Mouse (Mus musculus) heart, embryonic 13.5 days (tissue): Measurements from ENCODE around the gene Thrsp. TPM values are rescaled to one million over a fixed set of nuclear protein-coding genes. Genes with fewer than 3 reads are reported as not detected.

Experiments
- ATAC-seq: fragments of 200-750 bp; cut with Nextera tagmentation; 2 replicates; pipeline ENCODE4 v1.8.0; 2017; ENCODE audit warnings: moderate TSS enrichment; ENCODE audit not compliant: insufficient number of reproducible peaks, low FRiP score, low TSS enrichment; ENCODE audit errors: extremely low read depth
- H3K27ac ChIP-seq: fragments of 300-500 bp; sonication (generic); replicated peaks from 2 replicates; pipeline ENCODE4 v1.5.1; 2015; ENCODE audit warnings: moderate library complexity, mild to moderate bottlenecking, inconsistent platforms
- H3K27me3 ChIP-seq: fragments of 300-500 bp; sonication (generic); replicated peaks from 2 replicates; pipeline ENCODE4 v1.6.1; 2015; ENCODE audit warnings: mild to moderate bottlenecking, inconsistent platforms
- H3K36me3 ChIP-seq: fragments of 300-500 bp; sonication (generic); 2 replicates; pipeline ENCODE4 v1.6.1; 2015; ENCODE audit warnings: mild to moderate bottlenecking, inconsistent platforms
- H3K4me1 ChIP-seq: fragments of 300-500 bp; sonication (generic); 2 replicates; pipeline ENCODE4 v1.6.1; 2015; ENCODE audit warnings: inconsistent platforms
- H3K4me2 ChIP-seq: fragments of 300-500 bp; sonication (generic); 2 replicates; pipeline ENCODE4 v1.6.1; 2015; ENCODE audit warnings: inconsistent platforms, mild to moderate bottlenecking, moderate library complexity
- H3K4me3 ChIP-seq: fragments of 300-500 bp; sonication (generic); 2 replicates; pipeline ENCODE4 v1.5.1; 2015; ENCODE audit warnings: moderate library complexity, mild to moderate bottlenecking, inconsistent platforms
- H3K9ac ChIP-seq: fragments of 300-500 bp; sonication (generic); 2 replicates; pipeline ENCODE4 v1.6.1; 2015; ENCODE audit warnings: inconsistent platforms, mild to moderate bottlenecking, moderate library complexity
- H3K9me3 ChIP-seq: fragments of 300-500 bp; sonication (generic); 2 replicates; pipeline ENCODE4 v1.6.1; 2016; ENCODE audit warnings: inconsistent platforms
- WGBS: fragments of 180-500 bp; shearing (Covaris S2); methylation state at CpG from one replicate; pipeline ENCODE4 v1.1.7; 2015; ENCODE audit warnings: mixed read lengths; 5-methylcytosine and 5-hydroxymethylcytosine counted together
- polyA plus RNA-seq: library from polyadenylated mRNA; unstranded; fragments of >200 nt; fragmentation: Nextera tagmentation; extraction: Ambion mirVana; gene quantifications from 2 replicates; pipeline ENCODE4 v1.2.1, GENCODE M21; 2015

The Thrsp gene
- polyA plus RNA-seq, 1 experiment from 2014 or later = 1.0 TPM

DNA sequence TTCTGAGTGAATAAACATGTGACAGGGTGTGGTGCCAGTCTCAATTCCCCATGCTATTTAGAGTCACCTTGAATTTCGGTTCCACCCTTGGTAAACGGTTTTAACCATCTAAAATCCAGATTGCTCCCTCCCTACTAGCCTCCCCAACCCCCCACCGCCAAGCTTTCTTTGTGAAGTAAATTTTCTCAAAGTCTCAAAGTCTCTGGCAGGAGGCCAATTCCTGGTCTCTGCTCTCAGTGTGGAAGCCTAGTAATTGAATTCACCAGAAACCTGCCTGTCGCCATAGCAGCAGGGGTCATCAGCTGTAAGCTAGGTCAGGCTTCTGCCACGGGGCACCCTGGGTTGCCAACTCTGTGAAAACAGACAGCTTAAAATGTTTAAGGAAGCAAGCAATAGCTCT is 12.2 kb upstream of the Thrsp start:
- H3K9ac ChIP-seq = peak overlapping the region; percentile 26; the same call in 1 of the 2 replicates
- no peaks in the 10 kb centered on the region for H3K9me3 ChIP-seq
- ATAC-seq = no peak
- H3K4me2 ChIP-seq = peak overlapping the region; percentile 12; the same call in 1 of the 2 replicates
- H3K4me3 ChIP-seq = no peak overlapping the region
- H3K27ac ChIP-seq = 0 out of 2 replicates have a peak overlapping the region, but pooled peaks have one; percentile 10
- H3K4me1 ChIP-seq = peaks cover 10% of the 10 kb centered on the region
- H3K36me3 ChIP-seq = no peaks in the 10 kb centered on the region
- no peaks in the 10 kb centered on the region for H3K27me3 ChIP-seq
- WGBS = 5% methylated on average over 5 of the region's 5 CpGs

DNA sequence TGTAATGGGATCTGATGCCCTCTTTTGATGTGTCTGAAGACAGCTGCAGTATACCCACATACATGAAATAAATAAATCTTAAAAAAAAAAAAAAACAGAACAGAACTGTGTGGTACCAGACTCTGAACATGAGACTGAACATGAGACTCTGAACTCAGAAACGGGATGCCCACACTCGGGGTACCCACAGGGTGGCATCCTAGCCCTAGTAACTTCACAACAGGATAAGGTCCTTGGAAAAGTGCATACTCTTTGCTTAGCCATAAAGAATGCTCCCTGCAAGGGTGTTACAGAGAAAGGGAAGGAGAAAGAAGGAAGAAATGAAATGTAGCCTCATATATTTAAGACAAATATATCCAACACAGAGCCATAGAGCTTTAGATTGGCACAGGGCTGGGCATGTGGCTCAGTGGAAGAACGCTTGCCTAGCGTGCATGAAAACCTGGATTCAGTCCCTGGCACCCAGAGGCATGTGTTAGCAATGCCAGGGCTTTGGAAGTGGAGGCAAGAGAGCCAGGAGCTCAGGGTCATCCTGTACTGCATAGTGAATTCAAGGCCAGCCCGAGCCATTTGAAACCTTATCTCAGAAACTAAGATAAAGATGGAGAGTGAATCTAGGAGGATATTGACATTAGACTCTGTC is 10.4 kb upstream of the Thrsp start:
- Histone ChIP-seq H3K36me3 (no peaks in the 10 kb centered on the region), H3K4me1 (peaks cover 10% of the 10 kb centered on the region), H3K9ac (no peak overlapping the region), H3K27me3 (no peaks in the 10 kb centered on the region), H3K4me2 (no peak overlapping the region), H3K27ac (no peak overlapping the region), H3K9me3 (no peaks in the 10 kb centered on the region), H3K4me3 (no peak overlapping the region)
- no peak for ATAC-seq
- 68% methylated on average over 5 of the region's 5 CpGs for WGBS

DNA sequence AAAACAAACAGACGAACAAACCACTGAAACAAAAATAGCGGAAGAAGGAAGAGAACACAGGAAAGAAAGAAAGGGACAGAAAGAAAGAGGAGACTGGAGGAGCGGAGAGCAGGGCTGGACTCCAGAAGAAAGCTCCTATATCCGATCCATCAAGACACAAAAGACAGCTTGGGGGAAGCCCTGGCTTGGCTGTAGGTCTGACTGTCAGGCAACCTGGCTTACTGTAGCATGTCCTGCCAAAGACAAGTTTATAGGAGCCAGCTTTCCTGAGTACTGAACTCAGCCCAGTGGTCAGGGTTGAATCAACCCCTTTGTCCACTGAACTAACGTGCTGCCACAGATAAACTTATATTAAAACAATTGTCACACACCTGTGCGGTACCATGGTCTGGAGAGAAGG is 9.8 kb upstream of the Thrsp start:
- Histone ChIP-seq H3K9ac (no peak overlapping the region), H3K27ac (no peak overlapping the region), H3K4me3 (no peak overlapping the region), H3K36me3 (no peaks in the 10 kb centered on the region), H3K4me2 (no peak overlapping the region), H3K4me1 (peaks cover 10% of the 10 kb centered on the region), H3K27me3 (no peaks in the 10 kb centered on the region), H3K9me3 (no peaks in the 10 kb centered on the region)
- WGBS = 76% methylated on average over 6 of the region's 6 CpGs
- no peak for ATAC-seq

DNA sequence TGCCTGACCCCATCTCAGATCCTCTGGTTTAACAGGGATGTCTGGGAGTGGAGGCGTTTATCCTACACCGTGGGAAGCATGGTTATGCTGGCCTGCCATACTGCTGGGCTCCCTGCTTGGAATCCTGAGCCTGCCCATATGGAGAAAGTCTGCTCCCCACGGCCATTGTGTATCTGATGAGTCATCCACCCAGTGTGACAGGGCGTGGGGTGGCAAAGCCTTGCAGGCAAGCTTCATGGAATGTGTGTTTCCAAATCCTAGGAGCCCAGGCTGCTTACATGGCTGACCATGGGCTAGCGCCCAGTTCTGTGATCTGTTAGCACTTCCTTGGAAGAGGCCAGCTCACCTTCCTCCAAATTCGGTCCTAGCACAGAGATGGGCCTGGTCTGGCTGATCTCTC is 9.0 kb upstream of the Thrsp start:
- H3K36me3 ChIP-seq = no peaks in the 10 kb centered on the region
- no peak overlapping the region for H3K4me2 ChIP-seq
- no peaks in the 10 kb centered on the region for H3K27me3 ChIP-seq
- no peak overlapping the region for H3K4me3 ChIP-seq
- H3K27ac ChIP-seq = no peak overlapping the region
- 56% methylated on average over 6 of the region's 6 CpGs for WGBS
- no peaks in the 10 kb centered on the region for H3K9me3 ChIP-seq
- no peak for ATAC-seq
- no peak overlapping the region for H3K9ac ChIP-seq
- peaks cover 10% of the 10 kb centered on the region for H3K4me1 ChIP-seq

DNA sequence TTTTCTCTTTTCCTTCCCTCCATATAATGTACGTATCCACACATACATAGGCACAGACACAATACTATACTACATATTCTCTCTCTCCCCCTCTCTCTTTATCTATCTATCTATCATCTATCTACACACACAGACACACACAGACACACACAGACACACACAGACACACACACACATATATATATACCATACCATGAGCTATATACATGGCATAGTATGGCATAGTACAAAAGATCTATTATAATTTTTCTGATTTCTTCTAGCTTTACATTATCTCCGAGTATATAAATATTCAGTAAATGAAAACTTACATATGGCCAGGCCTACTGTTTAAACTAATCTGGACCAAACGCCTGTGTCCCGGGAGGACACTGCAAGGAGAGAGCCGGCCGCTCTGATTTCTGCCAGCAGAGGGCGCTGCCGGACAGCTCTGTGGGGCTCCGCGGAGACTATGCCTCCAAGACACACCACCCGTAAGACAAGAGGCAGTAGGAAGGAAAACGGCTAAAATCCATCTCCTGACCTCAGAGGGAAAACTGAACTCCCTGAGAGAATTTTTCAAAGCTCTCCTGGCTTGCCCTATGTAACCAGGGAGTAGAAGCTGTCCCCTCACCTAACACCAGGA is 7.2 kb upstream of the Thrsp start:
- Histone ChIP-seq H3K27me3 (no peaks in the 10 kb centered on the region), H3K9ac (peak overlapping the region; percentile 44; the same call in 1 of the 2 replicates), H3K27ac (no peak overlapping the region), H3K4me1 (peaks cover 12% of the 10 kb centered on the region), H3K4me2 (no peak overlapping the region), H3K36me3 (no peaks in the 10 kb centered on the region), H3K4me3 (no peak overlapping the region), H3K9me3 (no peaks in the 10 kb centered on the region)
- ATAC-seq = no peak
- WGBS = 9% methylated on average over 12 of the region's 12 CpGs

DNA sequence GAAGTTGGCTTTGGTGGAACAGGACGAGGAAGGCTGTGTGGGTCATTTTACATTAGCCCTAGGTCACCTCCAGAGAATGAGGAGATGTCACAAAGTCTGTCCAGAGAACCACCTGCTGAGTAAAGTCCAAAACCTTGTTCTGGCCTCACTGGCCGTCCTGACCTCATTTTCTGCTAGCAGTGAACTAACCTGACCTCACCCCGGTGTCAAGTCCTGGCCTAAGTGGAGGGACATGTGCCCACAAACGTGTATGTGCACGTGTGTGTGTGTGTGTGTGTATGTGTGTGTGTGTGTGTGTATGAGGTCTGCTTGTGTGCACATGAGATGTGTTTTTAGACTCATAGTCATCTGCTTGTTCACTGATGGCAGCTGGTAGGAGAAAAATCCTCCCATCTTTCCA is 6.2 kb upstream of the Thrsp start:
- H3K27me3 ChIP-seq = no peaks in the 10 kb centered on the region

DNA sequence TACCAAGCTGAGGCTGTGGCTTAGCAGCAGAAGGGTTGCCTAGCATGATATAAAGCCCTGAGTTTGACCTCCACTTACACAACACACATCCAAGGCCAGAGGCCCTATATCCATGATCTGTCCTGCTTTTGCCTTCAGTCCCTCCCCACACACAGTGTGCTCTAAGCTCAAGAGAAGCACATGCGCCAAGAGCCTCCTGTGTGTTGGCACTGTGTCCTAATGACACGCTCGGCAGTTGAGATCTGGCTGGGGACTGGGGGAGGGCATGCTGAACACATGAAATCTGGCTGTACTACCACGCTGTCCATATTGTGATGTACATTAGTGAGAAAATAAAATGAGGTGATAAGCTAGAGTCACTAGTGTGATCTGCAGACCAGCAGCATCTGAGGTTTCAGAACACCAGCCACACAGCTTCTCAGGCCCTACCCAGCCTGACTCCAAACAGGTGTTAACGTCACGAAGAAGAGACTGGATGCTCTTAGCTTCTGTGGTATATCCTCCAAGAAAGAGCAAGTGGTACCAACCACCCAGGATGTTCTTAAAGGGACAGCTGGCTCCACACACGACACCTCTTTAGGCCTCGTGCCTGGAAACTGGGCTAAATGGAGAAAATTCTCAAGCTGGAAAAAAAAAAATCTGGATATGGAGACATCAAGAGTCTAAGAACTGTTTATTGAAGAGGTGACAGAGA is 3.6 kb upstream of the Thrsp start:
- Histone ChIP-seq H3K27me3 (no peaks in the 10 kb centered on the region), H3K4me2 (no peak overlapping the region), H3K4me1 (peaks cover 27% of the 10 kb centered on the region), H3K27ac (0 out of 2 replicates have a peak overlapping the region, but pooled peaks have one; percentile 8), H3K36me3 (no peaks in the 10 kb centered on the region), H3K9me3 (no peaks in the 10 kb centered on the region), H3K4me3 (no peak overlapping the region), H3K9ac (peak overlapping the region; percentile 24; the same call in 1 of the 2 replicates)
- WGBS = 77% methylated on average over 8 of the region's 8 CpGs
- no peak for ATAC-seq

More for the DNA sequence above, 6.2 kb upstream of the Thrsp start:
- H3K4me1 ChIP-seq = peaks cover 16% of the 10 kb centered on the region
- H3K36me3 ChIP-seq = no peaks in the 10 kb centered on the region
- no peaks in the 10 kb centered on the region for H3K9me3 ChIP-seq
- H3K4me2 ChIP-seq = no peak overlapping the region
- no peak for ATAC-seq
- 54% methylated on average over 5 of the region's 5 CpGs for WGBS
- no peak overlapping the region for H3K4me3 ChIP-seq
- no peak overlapping the region for H3K9ac ChIP-seq
- no peak overlapping the region for H3K27ac ChIP-seq

DNA sequence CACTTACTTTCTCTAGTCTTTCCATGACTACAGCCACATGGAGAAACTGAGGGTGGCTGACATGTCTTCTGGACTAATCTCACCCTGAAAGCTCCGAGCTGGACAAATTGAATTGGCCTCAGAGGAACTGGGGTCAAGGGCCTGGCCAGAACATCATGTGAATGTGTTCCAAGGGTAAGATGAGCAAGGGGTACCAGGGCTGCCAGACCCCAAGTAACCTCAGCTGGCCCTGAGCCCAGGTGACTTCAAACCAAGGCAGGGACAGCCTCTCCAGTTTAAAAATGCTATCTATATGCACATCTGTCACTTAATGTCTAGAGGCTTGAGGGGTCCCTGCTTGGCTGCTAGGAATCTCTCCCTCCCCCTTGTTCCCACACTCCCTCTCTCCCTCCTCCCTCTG is 2.9 kb upstream of the Thrsp start:
- H3K27ac ChIP-seq = no peak overlapping the region
- no peaks in the 10 kb centered on the region for H3K27me3 ChIP-seq
- 50% methylated on average over 1 of the region's 1 CpGs for WGBS
- H3K4me1 ChIP-seq = peaks cover 29% of the 10 kb centered on the region
- no peak overlapping the region for H3K4me3 ChIP-seq
- no peaks in the 10 kb centered on the region for H3K9me3 ChIP-seq
- H3K4me2 ChIP-seq = no peak overlapping the region
- H3K9ac ChIP-seq = peak overlapping the region; percentile 24; the same call in 1 of the 2 replicates
- ATAC-seq = no peak
- no peaks in the 10 kb centered on the region for H3K36me3 ChIP-seq

DNA sequence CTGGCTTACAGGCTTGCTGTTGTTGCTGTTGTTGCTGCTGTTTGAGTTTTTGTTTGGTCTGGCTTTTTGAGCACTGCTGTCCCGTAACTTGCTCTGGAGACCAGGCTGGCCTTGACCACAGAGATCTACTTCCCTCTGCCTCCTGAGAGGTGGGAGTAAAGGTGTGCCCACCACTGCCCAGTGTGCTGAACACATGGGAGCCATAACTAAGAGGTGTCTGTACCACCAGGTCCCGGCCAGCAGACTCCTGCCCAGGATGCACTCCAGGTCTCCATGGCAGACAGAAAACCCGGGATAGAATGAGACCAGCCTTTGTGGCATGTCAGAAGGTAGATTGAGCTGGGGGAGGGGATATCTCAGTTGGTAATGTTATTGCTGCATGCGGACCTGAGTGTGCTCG is 1.6 kb upstream of the Thrsp start:
- H3K27me3 ChIP-seq = no peaks in the 10 kb centered on the region
- H3K4me1 ChIP-seq = peaks cover 37% of the 10 kb centered on the region
- H3K9ac ChIP-seq = no peak overlapping the region
- no peak for ATAC-seq
- no peak overlapping the region for H3K4me3 ChIP-seq
- H3K36me3 ChIP-seq = no peaks in the 10 kb centered on the region
- no peaks in the 10 kb centered on the region for H3K9me3 ChIP-seq
- no peak overlapping the region for H3K27ac ChIP-seq
- 74% methylated on average over 5 of the region's 5 CpGs for WGBS
- no peak overlapping the region for H3K4me2 ChIP-seq

DNA sequence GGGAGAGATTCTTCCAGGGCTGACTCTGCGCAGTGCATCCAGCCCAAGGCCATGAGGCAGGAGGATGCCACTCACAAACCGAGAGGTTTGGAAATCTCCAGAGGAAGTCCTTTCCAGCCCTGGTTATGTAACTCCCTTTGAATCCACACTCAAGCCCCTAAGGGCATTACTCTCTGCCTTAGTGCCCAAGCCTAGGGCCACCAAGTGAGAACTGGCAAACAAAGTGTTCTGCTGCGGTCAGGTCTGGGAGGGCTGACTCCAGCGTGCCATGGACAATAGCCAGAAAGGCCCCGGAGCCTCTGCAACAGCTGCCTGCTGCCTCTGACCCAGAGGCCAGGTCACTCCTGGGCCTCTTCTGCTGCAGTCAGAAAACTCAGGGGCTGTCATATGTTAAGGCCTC is 1.2 kb upstream of the Thrsp start:
- WGBS = 68% methylated on average over 5 of the region's 5 CpGs
- no peaks in the 10 kb centered on the region for H3K36me3 ChIP-seq
- no peaks in the 10 kb centered on the region for H3K9me3 ChIP-seq
- no peak overlapping the region for H3K4me3 ChIP-seq
- ATAC-seq = no peak
- H3K9ac ChIP-seq = no peak overlapping the region
- H3K4me2 ChIP-seq = no peak overlapping the region
- H3K27ac ChIP-seq = no peak overlapping the region
- peaks cover 42% of the 10 kb centered on the region for H3K4me1 ChIP-seq
- no peaks in the 10 kb centered on the region for H3K27me3 ChIP-seq

DNA sequence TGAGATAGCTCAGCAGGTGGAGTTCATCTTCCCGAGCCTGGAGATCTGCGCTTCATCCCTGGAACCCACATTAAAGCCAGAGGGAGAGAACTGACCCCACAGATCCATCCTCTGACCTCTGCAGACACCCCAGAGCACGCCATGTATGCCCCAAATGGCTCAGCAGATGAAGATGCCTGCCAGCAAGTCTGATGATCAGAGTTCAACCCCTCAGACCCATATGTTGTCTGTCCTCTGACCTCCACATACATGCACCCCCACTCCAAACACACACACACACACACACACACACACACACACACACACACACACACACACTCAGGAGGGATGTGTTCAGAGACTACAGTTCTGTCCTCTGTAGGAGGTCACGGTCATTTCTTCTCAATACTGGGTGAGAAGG is 1.1 kb downstream of the Thrsp start:
- peak; percentile 13; the same call in 1 of the 2 replicates for ATAC-seq
- no peak overlapping the region for H3K4me2 ChIP-seq

More for the DNA sequence above, 1.1 kb downstream of the Thrsp start:
- Histone ChIP-seq H3K4me1 (peaks cover 43% of the 10 kb centered on the region), H3K9ac (no peak overlapping the region), H3K27me3 (no peaks in the 10 kb centered on the region), H3K27ac (no peak overlapping the region), H3K36me3 (peaks cover 6% of the 10 kb centered on the region), H3K4me3 (no peak overlapping the region), H3K9me3 (no peaks in the 10 kb centered on the region)
- 87% methylated on average over 4 of the region's 4 CpGs for WGBS
